Mouse (Mus musculus): ENCODE data around the gene Tmem9b.

GRCm38 (mm10) chr7:109739822-109740370 lies 12.8 kb downstream of the Tmem9b start:
- no peak for TF ChIP-seq POLR2A (IDR thresholded peaks at IDR 0.05; ENCODE audit: control insufficient read depth, low read depth, low read length)
- no peak for TF ChIP-seq CTCF (IDR thresholded peaks at IDR 0.05; ENCODE audit: control insufficient read depth, insufficient read depth, insufficient replicate concordance, low read depth, low read length)
